Mouse (Mus musculus) heart, postnatal 10 days (tissue): Measurements from ENCODE around the gene 4930556J24Rik. TPM values are rescaled to one million over a fixed set of nuclear protein-coding genes. Genes with fewer than 3 reads are reported as not detected.
A peak's percentile ranks its signal among the peaks of the same experiment; 100 is the strongest.

ENCODE experiments used
- DNase-seq, 2 experiments: peaks; one replicate each; pipeline ENCODE4 v3.0.0; 2021
- intact Hi-C: fragments of 180-260 bp; cut with DNase I; formaldehyde crosslinking; loops from one replicate; pipeline ENCODE4 v1.15.1; 2025
- total RNA-seq, 2 experiments: library from RNA; stranded (reverse); gene quantifications; 2 replicates each; pipeline ENCODE4 v1.2.3; 2021

4930556J24Rik gene
- total RNA-seq, 2 experiments from 2014 or later = not detected

GRCm38 (mm10) chr11:3895458-3895857 is 81.1 kb downstream of the 4930556J24Rik start:
- DNase-seq = no peak
- intact Hi-C loops = loop anchor here (2.0 to 10.0 kb wide), 2 partner anchors 17 to 371 kb away; no protein-coding TSS in a partner anchor

- intact Hi-C loops = loop anchor here (2.0 to 10.0 kb wide), 2 partner anchors 18 to 370 kb away; no protein-coding TSS in a partner anchor
- DNase-seq = peak; percentile 95 to 96
Observed at GRCm38 (mm10) chr11:3894406-3895281, 81.9 kb downstream of the 4930556J24Rik start, which contains the start of the genes 4921536K21Rik and Dusp18. Gene 4921536K21Rik, minus strand, starts transcription at chr11:3895098. Gene Dusp18, plus strand, starts transcription at chr11:3895240.

GRCm38 (mm10) chr11:3893970-3894369 is 82.6 kb downstream of the 4930556J24Rik start:
- intact Hi-C loops = loop anchor here (2.0 to 10.0 kb wide), 2 partner anchors 19 to 369 kb away; no protein-coding TSS in a partner anchor
- no peak for DNase-seq

Other genes starting within 250 kb of the 4930556J24Rik start
- gene Osbp2, start 112.9 kb downstream of the 4930556J24Rik start, total RNA-seq = 1 to 10 TPM; 5.6 to 6.1 TPM
- gene 4921536K21Rik, start 81.7 kb downstream of the 4930556J24Rik start, total RNA-seq = under 1 TPM; 0.32 to 0.38 TPM
- 10 to 100 TPM; 30.3 to 41.9 TPM for gene Dusp18, start 81.5 kb downstream of the 4930556J24Rik start, total RNA-seq
- 1 to 10 TPM; 4.3 to 4.7 TPM for gene Slc35e4, start 62.1 kb downstream of the 4930556J24Rik start, total RNA-seq
- 10 to 100 TPM; 50.3 to 50.9 TPM for gene Tcn2, start 44.6 kb downstream of the 4930556J24Rik start, total RNA-seq
- gene Pes1, start 12.8 kb downstream of the 4930556J24Rik start, total RNA-seq = 10 to 100 TPM; 31.8 to 34.0 TPM
- under 1 TPM; 0.12 to 0.36 TPM for gene Gal3st1, start 6.9 kb upstream of the 4930556J24Rik start, total RNA-seq
- under 1 TPM in 1 of 2 experiments, not detected in 1; 0.34 TPM for gene Sec14l4, start 54.7 kb upstream of the 4930556J24Rik start, total RNA-seq
- gene Sec14l3, start 88.1 kb upstream of the 4930556J24Rik start, total RNA-seq = under 1 TPM in 1 of 2 experiments, not detected in 1; 0.74 TPM
- gene Mtfp1, start 118.7 kb upstream of the 4930556J24Rik start, total RNA-seq = 10 to 100 TPM; 80.7 to 82.0 TPM
- 1 to 10 TPM; 1.3 to 1.4 TPM for gene Sec14l2, start 146.6 kb upstream of the 4930556J24Rik start, total RNA-seq
- 10 to 100 TPM; 17.3 to 18.9 TPM for gene Rnf215, start 158.4 kb upstream of the 4930556J24Rik start, total RNA-seq
- 1 to 10 TPM; 5.8 to 8.0 TPM for gene Ccdc157, start 183.5 kb upstream of the 4930556J24Rik start, total RNA-seq
- 10 to 100 TPM; 45.6 to 54.6 TPM for gene Sf3a1, start 183.6 kb upstream of the 4930556J24Rik start, total RNA-seq
- gene Tbc1d10a, start 210.0 kb upstream of the 4930556J24Rik start, total RNA-seq = 10 to 100 TPM; 12.3 to 12.6 TPM
- 10 to 100 TPM in 1 of 2 experiments, 1 to 10 TPM in 1; 7.9 to 10.4 TPM for gene Castor1, start 241.4 kb upstream of the 4930556J24Rik start, total RNA-seq